Mouse (Mus musculus) MEL (cell line): Measurements from ENCODE around the gene Gpr85.

Source experiments
- CHD1 ChIP-seq: IDR thresholded peaks from 2 replicates; pipeline ENCODE4 v1.6.1; 2012; ENCODE audit warnings: low read depth, mild to moderate bottlenecking, inconsistent platforms, low read length, improper control_type of control experiment
- USF1 ChIP-seq: IDR thresholded peaks from 2 replicates; pipeline ENCODE4 v1.6.1; 2014; ENCODE audit warnings: low read depth, mild to moderate bottlenecking, inconsistent platforms, low read length, improper control_type of control experiment, moderate library complexity
- ZNF384 ChIP-seq: IDR thresholded peaks from 2 replicates; pipeline ENCODE4 v1.6.1; 2012; ENCODE audit warnings: low read depth, mild to moderate bottlenecking, inconsistent platforms, low read length, improper control_type of control experiment

DNA sequence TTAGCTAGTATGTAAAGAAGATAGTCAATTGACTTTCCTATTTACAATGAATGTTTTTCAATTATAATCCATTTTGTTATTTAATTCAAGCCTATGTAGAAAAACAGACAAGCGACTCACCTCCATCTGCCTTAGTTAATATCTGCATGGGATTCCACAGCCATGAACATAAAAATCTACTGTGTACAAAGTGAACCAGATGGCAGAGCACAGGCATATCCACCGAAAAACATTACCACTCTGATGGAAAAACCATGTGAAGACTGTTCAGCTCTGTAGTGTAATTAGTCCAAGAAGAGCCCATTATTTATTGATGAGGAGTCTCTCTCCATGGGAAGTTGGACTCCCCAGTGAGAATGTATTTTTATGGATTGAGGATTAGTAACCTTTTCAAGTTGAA lies 7.0 kb downstream of the Gpr85 start:
- TF ChIP-seq ZNF384, result no peak
- TF ChIP-seq USF1, result no peak
- TF ChIP-seq CHD1, result no peak
